Mouse (Mus musculus) intestine, postnatal 0 days (tissue): Measurements from ENCODE around the gene Piga. TPM values are rescaled to one million over a fixed set of nuclear protein-coding genes. Genes with fewer than 3 reads are reported as not detected.
A peak's percentile ranks its signal among the peaks of the same experiment; 100 is the strongest.

Source experiments
- ATAC-seq: fragments of 200-750 bp; cut with Nextera tagmentation; 2 replicates; pipeline ENCODE4 v1.8.0; 2017; ENCODE audit warnings: mild to moderate bottlenecking, moderate TSS enrichment, moderate library complexity
- H3K27ac ChIP-seq: fragments of 300-500 bp; sonication (generic); 2 replicates; pipeline ENCODE4 v1.5.1; 2014; ENCODE audit warnings: mild to moderate bottlenecking, low read depth, low read length, moderate library complexity
- H3K27me3 ChIP-seq: fragments of 300-500 bp; sonication (generic); replicated peaks from 2 replicates; pipeline ENCODE4 v1.6.1; 2014; ENCODE audit warnings: low read length, mixed read lengths; ENCODE audit not compliant: control insufficient read depth, insufficient read depth
- H3K36me3 ChIP-seq: fragments of 300-500 bp; sonication (generic); 2 replicates; pipeline ENCODE4 v1.6.1; 2014; ENCODE audit warnings: mild to moderate bottlenecking, moderate library complexity; ENCODE audit not compliant: control insufficient read depth, insufficient read depth
- H3K4me1 ChIP-seq: fragments of 300-500 bp; sonication (generic); replicated peaks from 2 replicates; pipeline ENCODE4 v1.6.1; 2014; ENCODE audit warnings: antibody characterized with exemption, low read length, mixed read lengths; ENCODE audit not compliant: control insufficient read depth, insufficient read depth
- H3K4me2 ChIP-seq: fragments of 300-500 bp; sonication (generic); replicated peaks from 2 replicates; pipeline ENCODE4 v1.6.1; 2014; ENCODE audit warnings: low read depth, mild to moderate bottlenecking, moderate library complexity
- H3K4me3 ChIP-seq: fragments of 300-500 bp; sonication (generic); 2 replicates; pipeline ENCODE4 v1.5.1; 2014; ENCODE audit warnings: low read depth, low read length
- H3K9ac ChIP-seq: fragments of 300-500 bp; sonication (generic); 2 replicates; pipeline ENCODE4 v1.6.1; 2014; ENCODE audit warnings: mild to moderate bottlenecking, low read depth, low read length
- H3K9me3 ChIP-seq: fragments of 300-500 bp; sonication (generic); 2 replicates; pipeline ENCODE4 v1.6.1; 2016; ENCODE audit warnings: mixed run types; ENCODE audit not compliant: control insufficient read depth
- CTCF ChIP-seq: sonication (generic); IDR thresholded peaks from 2 replicates; pipeline ENCODE4 v1.5.1; 2016; ENCODE audit warnings: low read depth, mild to moderate bottlenecking, control low read depth, antibody characterized with exemption, moderate library complexity
- WGBS: fragments of 180-500 bp; shearing (Covaris S2); extraction: QIAGEN DNeasy Blood & Tissue Kit; methylation state at CpG from one replicate; pipeline ENCODE4 v1.1.7; 2014; 5-methylcytosine and 5-hydroxymethylcytosine counted together
- polyA plus RNA-seq: library from polyadenylated mRNA; unstranded; fragments of >200 nt; fragmentation: Nextera tagmentation; extraction: Ambion mirVana; gene quantifications from 2 replicates; pipeline ENCODE4 v1.2.1, GENCODE M21; 2015

The Piga gene
- polyA plus RNA-seq, result 8.2 and 8.8 TPM in 2 replicates

GRCm38 (mm10) chrX:164419471-164419939 is at the start of gene Piga:
Piga (plus strand) TSS chrX:164419787.
- no peaks in the 10 kb centered on the region for H3K27me3 ChIP-seq
- peak within 1 kb of the TSS; percentile 58 for H3K4me3 ChIP-seq
- no peaks in the 10 kb centered on the region for H3K36me3 ChIP-seq
- peak within 1 kb of the TSS; percentile 61 for H3K4me2 ChIP-seq
- peak within 1 kb of the TSS; percentile 54 for H3K9ac ChIP-seq
- peak; percentile 99 for ATAC-seq
- peak within 1 kb of the TSS; percentile 64 for H3K27ac ChIP-seq
- WGBS, result 22% methylated on average over 40 of the region's 40 CpGs
- no peaks in the 10 kb centered on the region for H3K9me3 ChIP-seq
- TF ChIP-seq CTCF, result no peak
- no peaks in the 10 kb centered on the region for H3K4me1 ChIP-seq

GRCm38 (mm10) chrX:164370576-164370975 is 49.0 kb upstream of the Piga start:
- no peaks in the 10 kb centered on the region for H3K27me3 ChIP-seq
- H3K36me3 ChIP-seq, result no peaks in the 10 kb centered on the region
- H3K4me1 ChIP-seq, result no peaks in the 10 kb centered on the region
- 72% methylated on average over 3 of the region's 3 CpGs for WGBS
- H3K9me3 ChIP-seq, result no peaks in the 10 kb centered on the region
- no peak overlapping the region for H3K9ac ChIP-seq
- H3K4me3 ChIP-seq, result no peak overlapping the region
- no peak for ATAC-seq
- H3K27ac ChIP-seq, result no peak overlapping the region
- no peak overlapping the region for H3K4me2 ChIP-seq
- TF ChIP-seq CTCF, result no peak

GRCm38 (mm10) chrX:164373081-164373480 is 46.5 kb upstream of the Piga start, which contains the start of gene Vegfd:
Vegfd (plus strand) TSS chrX:164373378.
- H3K27me3 ChIP-seq, result no peaks in the 10 kb centered on the region
- H3K36me3 ChIP-seq, result no peaks in the 10 kb centered on the region
- no peak within 1 kb of the TSS for H3K9ac ChIP-seq
- H3K4me3 ChIP-seq, result no peak within 1 kb of the TSS
- no peak within 1 kb of the TSS for H3K27ac ChIP-seq
- no peaks in the 10 kb centered on the region for H3K4me1 ChIP-seq
- no peak within 1 kb of the TSS for H3K4me2 ChIP-seq
- 33% methylated on average over 3 of the region's 3 CpGs for WGBS
- no peak for TF ChIP-seq CTCF
- no peaks in the 10 kb centered on the region for H3K9me3 ChIP-seq
- no peak for ATAC-seq

- no peak overlapping the region for H3K4me3 ChIP-seq
- no peaks in the 10 kb centered on the region for H3K27me3 ChIP-seq
- ATAC-seq, result no peak
- no peaks in the 10 kb centered on the region for H3K36me3 ChIP-seq
- peak; percentile 42 for TF ChIP-seq CTCF
- H3K4me1 ChIP-seq, result no peaks in the 10 kb centered on the region
- H3K9ac ChIP-seq, result no peak overlapping the region
- no peaks in the 10 kb centered on the region for H3K9me3 ChIP-seq
- no peak overlapping the region for H3K4me2 ChIP-seq
- WGBS, result 57% methylated on average over 5 of the region's 5 CpGs
- H3K27ac ChIP-seq, result no peak overlapping the region
Observed at GRCm38 (mm10) chrX:164374586-164374985, 45.0 kb upstream of the Piga start.

- 70% methylated on average over 4 of the region's 4 CpGs for WGBS
- Histone ChIP-seq H3K36me3 (no peaks in the 10 kb centered on the region), H3K4me2 (no peak overlapping the region), H3K27ac (no peak overlapping the region), H3K27me3 (no peaks in the 10 kb centered on the region), H3K9ac (no peak overlapping the region), H3K9me3 (no peaks in the 10 kb centered on the region), H3K4me1 (no peaks in the 10 kb centered on the region), H3K4me3 (no peak overlapping the region)
- no peak for TF ChIP-seq CTCF
- no peak for ATAC-seq
Observed at GRCm38 (mm10) chrX:164379721-164380120, 39.9 kb upstream of the Piga start.

GRCm38 (mm10) chrX:164381618-164382408 is 37.8 kb upstream of the Piga start:
- H3K9me3 ChIP-seq, result no peaks in the 10 kb centered on the region
- H3K4me1 ChIP-seq, result no peaks in the 10 kb centered on the region
- 15% methylated on average over 32 of the region's 33 CpGs for WGBS
- peak overlapping the region; percentile 33 for H3K4me3 ChIP-seq
- no peaks in the 10 kb centered on the region for H3K36me3 ChIP-seq
- no peak overlapping the region for H3K9ac ChIP-seq
- H3K27ac ChIP-seq, result no peak overlapping the region
- TF ChIP-seq CTCF, result no peak
- no peaks in the 10 kb centered on the region for H3K27me3 ChIP-seq
- peak overlapping the region; percentile 71 for H3K4me2 ChIP-seq
- ATAC-seq, result peak; percentile 81
